Mouse (Mus musculus) testis, adult 2 months (tissue): Measurements from ENCODE around the gene Ubtd1.

Experiments used
- CTCF ChIP-seq: fragments of 200-500 bp; IDR thresholded peaks from 2 replicates; pipeline ENCODE4 v1.5.1; 2012; ENCODE audit warnings: low read depth, mild to moderate bottlenecking, inconsistent platforms, low read length, moderate library complexity; ENCODE audit not compliant: control insufficient read depth, insufficient read depth, insufficient replicate concordance
- POLR2A ChIP-seq: fragments of 200-500 bp; IDR thresholded peaks from 2 replicates; pipeline ENCODE4 v1.6.1; 2012; ENCODE audit warnings: low read depth, mild to moderate bottlenecking, inconsistent platforms, low read length, moderate library complexity; ENCODE audit not compliant: control insufficient read depth

DNA sequence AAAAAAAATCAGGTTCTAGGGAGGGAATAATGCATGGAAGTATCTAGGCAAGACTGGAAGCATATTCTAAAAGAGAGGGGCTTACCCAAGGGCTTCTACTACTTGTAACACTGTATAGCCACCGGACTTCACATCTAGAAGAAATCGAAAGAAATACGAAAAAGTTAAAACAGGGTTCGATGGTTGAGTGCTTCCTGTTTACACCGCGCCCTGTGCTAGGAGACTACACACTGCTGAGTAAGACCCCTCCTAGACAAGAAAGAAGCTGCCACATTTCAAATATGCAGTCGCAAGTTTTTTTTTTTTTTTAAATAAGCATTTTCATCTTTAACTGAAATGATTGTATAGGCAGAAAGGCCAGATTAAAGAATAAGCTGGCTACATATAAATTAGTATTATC is 11.9 kb upstream of the Ubtd1 start:
- no peak for TF ChIP-seq CTCF
- no peak for TF ChIP-seq POLR2A
